Mouse (Mus musculus) frontal cortex, postnatal 14 days (tissue): ENCODE results near the gene Cltc.

Experiments used
- DNase-seq, 2 experiments: peaks; one replicate each; pipeline ENCODE4 v3.0.0; 2022; ENCODE audit warnings: low spot score in 2 of 2

Gene Cltc

GRCm38 (mm10) chr11:86647706-86648447, 109.5 kb downstream of the Cltc start:
- DNase-seq, result no peak

- no peak for DNase-seq
These were observed 110.4 kb downstream of the Cltc start for GRCm38 (mm10) chr11:86646885-86647459.

DNA sequence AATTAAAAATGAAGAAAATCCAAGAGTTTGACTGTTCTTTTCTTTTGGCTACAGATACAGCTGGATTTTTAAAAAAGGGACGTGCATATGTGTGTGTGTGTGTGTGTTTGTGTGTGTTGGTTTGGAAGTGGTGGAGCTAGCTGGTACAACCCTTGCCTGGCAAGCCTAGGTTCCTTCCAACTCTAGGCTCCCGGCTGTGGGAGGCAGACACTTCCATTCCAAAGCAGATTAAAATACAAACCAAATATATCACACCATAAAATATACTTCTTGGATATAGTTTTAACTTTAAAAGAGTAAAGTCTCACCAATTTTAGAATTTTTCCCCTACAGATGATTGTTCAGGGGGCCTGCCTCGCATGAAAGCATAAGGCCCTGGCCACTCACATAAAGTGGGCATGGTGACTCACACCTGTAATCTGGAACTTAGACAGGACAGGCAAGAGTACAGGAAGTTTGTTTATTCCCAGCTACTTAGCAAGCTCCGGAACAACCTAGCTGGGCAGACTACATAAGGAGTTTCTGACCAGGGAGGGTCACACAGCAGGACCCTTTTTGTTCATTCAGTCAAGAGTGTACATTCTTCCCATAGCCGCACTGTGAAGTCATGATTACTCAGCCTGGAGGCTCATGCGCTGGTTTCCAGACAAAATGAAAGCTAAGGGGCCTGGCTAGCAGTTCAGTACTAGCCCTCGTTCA, 111.1 kb downstream of the Cltc start:
- DNase-seq, result no peak

- DNase-seq, result no peak
These were observed 112.8 kb downstream of the Cltc start for GRCm38 (mm10) chr11:86644553-86644952.
